Mouse (Mus musculus) liver, embryonic 14.5 days (tissue): ENCODE results near the gene Usp5.
A peak's percentile ranks its signal among the peaks of the same experiment; 100 is the strongest.

Experiments used
- CTCF ChIP-seq: IDR thresholded peaks from 2 replicates; pipeline ENCODE4 v1.5.1; 2016; ENCODE audit warnings: antibody characterized with exemption, low read depth, control low read depth
- EP300 ChIP-seq: IDR thresholded peaks from 2 replicates; pipeline ENCODE4 v1.6.1; 2016; ENCODE audit warnings: antibody characterized with exemption, low read depth

GRCm38 (mm10) chr6:124803061-124803460 lies 26.2 kb downstream of the Usp5 start:
- TF ChIP-seq CTCF (peak; percentile 6; the same call in 1 of the 2 replicates), EP300 (no peak)
